Mouse (Mus musculus): ENCODE results near the gene Atl1.

- TF ChIP-seq CTCF (IDR thresholded peaks at IDR 0.05 in 2 of 3, conservative IDR thresholded peaks at IDR 0.05 in 1 of 3; ENCODE audit: control insufficient read depth in 1 of 3, insufficient read depth in 1 of 3, low read depth in 2 of 3, low read length in 3 of 3, poor library complexity in 1 of 3, severe bottlenecking in 1 of 3) (no peak), ZKSCAN1 (IDR thresholded peaks at IDR 0.05; ENCODE audit: low read depth, low read length) (no peak), POLR2A (IDR thresholded peaks at IDR 0.05; ENCODE audit: control insufficient read depth in 1 of 2, insufficient read depth in 1 of 2, low read depth in 1 of 2, low read length in 2 of 2, poor library complexity in 1 of 2) (no peak), TCF12 (IDR thresholded peaks at IDR 0.05; ENCODE audit: low read depth, low read length) (no peak), GATA1 (IDR thresholded peaks at IDR 0.05; ENCODE audit: low read depth, low read length) (no peak), ZNF384 (IDR thresholded peaks at IDR 0.05; ENCODE audit: low read depth, low read length) (no peak), EP300 (IDR thresholded peaks at IDR 0.05; ENCODE audit: low read depth in 1 of 2, low read length in 2 of 2) (no peak), HCFC1 (IDR thresholded peaks at IDR 0.05; ENCODE audit: low read depth, low read length) (no peak), KAT2A (conservative IDR thresholded peaks at IDR 0.05; ENCODE audit: low read depth, low read length) (no peak), MAFK (IDR thresholded peaks at IDR 0.05; ENCODE audit: borderline replicate concordance, low read depth, low read length) (no peak), USF1 (IDR thresholded peaks at IDR 0.05; ENCODE audit: low read depth, low read length) (no peak), ZMIZ1 (IDR thresholded peaks at IDR 0.05; ENCODE audit: low read depth, low read length) (no peak), RAD21 (IDR thresholded peaks at IDR 0.05; ENCODE audit: low read depth, low read length) (no peak), TAL1 (IDR thresholded peaks at IDR 0.05; ENCODE audit: low read length) (no peak)
These were observed 73.7 kb downstream of the Atl1 start for GRCm38 (mm10) chr12:69966071-69966470.
